Mouse (Mus musculus) bone marrow macrophage, adult 2 months (primary cell): ENCODE measurements around the gene Umad1.

ENCODE experiments used
- CTCF ChIP-seq: IDR thresholded peaks from 2 replicates; pipeline ENCODE4 v1.5.1; 2012; ENCODE audit warnings: low read depth, mild to moderate bottlenecking, low read length, moderate library complexity
- POLR2A ChIP-seq: IDR thresholded peaks from 2 replicates; pipeline ENCODE4 v1.6.1; 2012; ENCODE audit warnings: mild to moderate bottlenecking, low read depth, low read length, borderline replicate concordance

DNA sequence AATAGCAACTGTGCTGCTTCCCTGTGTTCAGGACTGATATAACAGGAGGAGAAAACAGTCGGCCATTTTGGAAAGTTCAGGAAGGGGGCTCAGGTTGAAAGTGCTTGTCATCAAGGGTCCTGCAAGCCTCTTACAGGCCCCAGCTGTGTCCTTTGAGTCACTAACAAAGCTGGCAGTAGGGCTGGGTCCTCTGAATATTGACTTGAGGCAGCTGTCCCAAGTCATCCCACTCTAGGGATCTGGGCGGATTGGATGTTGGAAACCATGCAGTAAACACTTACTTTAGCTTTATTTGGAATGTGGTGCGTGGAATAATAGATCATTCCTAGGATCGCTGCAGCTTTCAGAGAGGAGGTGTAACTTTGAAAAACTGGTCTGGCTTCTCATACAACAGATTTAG lies 215.7 kb downstream of the Umad1 start:
- no peak for TF ChIP-seq CTCF
- TF ChIP-seq POLR2A = no peak
